ENCODE assay signal across 7 mouse cellular contexts in genomic region chr2:122027091-122027490, GRCm38 (mm10). TPM values are rescaled to one million over a fixed set of nuclear protein-coding genes. Genes with fewer than 3 reads are reported as not detected.
A peak's percentile ranks its signal among the peaks of the same experiment; 100 is the strongest.
DNase-seq lines count a peak whose midpoint lies in the region; ATAC-seq and TF ChIP-seq lines count a peak whose summit lies in the region.
"Not testable (repeated sequence)": the region's sequence is repeated elsewhere in the genome, so short reads cannot be mapped to it uniquely, and the experiment has no call there.

No protein-coding gene starts in this region.

- not testable (repeated sequence) for H3K4me1 ChIP-seq in embryonic facial prominence, embryonic 12.5 days; intestine, embryonic 16.5 days (ENCODE audit: control insufficient read depth, insufficient read depth, low read length); liver, embryonic 16.5 days (ENCODE audit: control insufficient read depth, low read depth, low read length); midbrain, embryonic 12.5 days
- peaks cover 14% of the 10 kb centered on the region for H3K4me1 ChIP-seq in limb, embryonic 12.5 days (replicated peaks)

- H3K36me3 ChIP-seq in embryonic facial prominence, embryonic 12.5 days; intestine, embryonic 16.5 days (ENCODE audit: control insufficient read depth, insufficient read depth, low read length); limb, embryonic 12.5 days; liver, embryonic 16.5 days (ENCODE audit: control insufficient read depth, insufficient read depth); midbrain, embryonic 12.5 days: not testable (repeated sequence)

- H3K9ac ChIP-seq in embryonic facial prominence, embryonic 12.5 days; liver, embryonic 16.5 days (ENCODE audit: low read depth, low read length); midbrain, embryonic 12.5 days (replicated peaks): not testable (repeated sequence)
- 0 out of 2 replicates have a peak overlapping the region, but pooled peaks have one; percentile 73 for H3K9ac ChIP-seq in intestine, embryonic 16.5 days (ENCODE audit: low read depth, low read length)
- peak overlapping the region; percentile 95; the same call in 1 of the 2 replicates for H3K9ac ChIP-seq in limb, embryonic 12.5 days (replicated peaks)

- intact Hi-C loops in gastrocnemius, adult 2 months (cut with DNase I), result loop anchor here (5.0 kb wide), 1 partner anchor 70 kb away; the partner anchor contains the start of genes Ctdspl2 and Mageb3

- not testable (repeated sequence) for H3K9me3 ChIP-seq in embryonic facial prominence, embryonic 12.5 days; intestine, embryonic 16.5 days (ENCODE audit: control insufficient read depth, low read length); limb, embryonic 12.5 days; liver, embryonic 16.5 days (replicated peaks; ENCODE audit: control insufficient read depth, low read length); midbrain, embryonic 12.5 days

- ATAC-seq in embryonic facial prominence, embryonic 12.5 days (ENCODE audit: insufficient number of reproducible peaks, insufficient read depth, low FRiP score, low TSS enrichment); intestine, embryonic 16.5 days; limb, embryonic 12.5 days (ENCODE audit: insufficient number of reproducible peaks, insufficient read depth, low FRiP score, low TSS enrichment, low read depth); liver, embryonic 16.5 days (ENCODE audit: low read depth); midbrain, embryonic 12.5 days (ENCODE audit: low FRiP score, low read depth): not testable (repeated sequence)

- peak; percentile 18 for DNase-seq in adrenal gland, adult 8-10 months
- not testable (repeated sequence) for DNase-seq in gastrocnemius, adult 2 months

- not testable (repeated sequence) for TF ChIP-seq CTCF in gastrocnemius, adult 2 months (IDR thresholded peaks at IDR 0.05)

- WGBS in embryonic facial prominence, embryonic 12.5 days, result 93% methylated on average over 10 of the region's 10 CpGs
- 90% methylated on average over 10 of the region's 10 CpGs for WGBS in intestine, embryonic 16.5 days
- 92% methylated on average over 10 of the region's 10 CpGs for WGBS in limb, embryonic 12.5 days
- 86% methylated on average over 10 of the region's 10 CpGs for WGBS in liver, embryonic 16.5 days (ENCODE audit: insufficient replicate concordance)
- 93% methylated on average over 10 of the region's 10 CpGs for WGBS in midbrain, embryonic 12.5 days

- not testable (repeated sequence) for H3K27ac ChIP-seq in embryonic facial prominence, embryonic 12.5 days; intestine, embryonic 16.5 days (ENCODE audit: low read length); limb, embryonic 12.5 days; liver, embryonic 16.5 days (ENCODE audit: low read length); midbrain, embryonic 12.5 days (replicated peaks)
- peak overlapping the region; percentile 92 for H3K27ac ChIP-seq in gastrocnemius, adult 2 months

- H3K4me3 ChIP-seq in embryonic facial prominence, embryonic 12.5 days; intestine, embryonic 16.5 days (ENCODE audit: low read length); midbrain, embryonic 12.5 days: not testable (repeated sequence)
- H3K4me3 ChIP-seq in gastrocnemius, adult 2 months, result peak overlapping the region; percentile 97
- peak overlapping the region; percentile 97; the same call in 1 of the 2 replicates for H3K4me3 ChIP-seq in limb, embryonic 12.5 days (replicated peaks)
- peak overlapping the region; percentile 98 for H3K4me3 ChIP-seq in liver, embryonic 16.5 days (ENCODE audit: low read depth, low read length)

- H3K27me3 ChIP-seq in embryonic facial prominence, embryonic 12.5 days; intestine, embryonic 16.5 days (replicated peaks; ENCODE audit: control insufficient read depth, insufficient read depth, low read length); limb, embryonic 12.5 days; liver, embryonic 16.5 days (ENCODE audit: control insufficient read depth, insufficient read depth, low read depth, low read length); midbrain, embryonic 12.5 days: not testable (repeated sequence)

- peak overlapping the region; percentile 75 for H3K4me2 ChIP-seq in embryonic facial prominence, embryonic 12.5 days (replicated peaks)
- not testable (repeated sequence) for H3K4me2 ChIP-seq in intestine, embryonic 16.5 days (ENCODE audit: low read depth, low read length)
- peak overlapping the region; percentile 49 for H3K4me2 ChIP-seq in limb, embryonic 12.5 days
- peak overlapping the region; percentile 79 for H3K4me2 ChIP-seq in liver, embryonic 16.5 days (ENCODE audit: low read depth, low read length)
- H3K4me2 ChIP-seq in midbrain, embryonic 12.5 days (replicated peaks), result peak overlapping the region; percentile 82; the same call in 1 of the 2 replicates

RNA-seq across cellular contexts. Expression of gene Eif3j1, which starts 1.3 kb away (rescaled TPM):
- 10 to 100 TPM; 17.7 to 25.4 (median 18.6) TPM for total RNA-seq in adrenal gland, adult 8-10 months (2022)
- 13.5 and 14.3 TPM in 2 replicates for polyA plus RNA-seq in embryonic facial prominence, embryonic 12.5 days (2016; fragmentation: Nextera tagmentation; extraction: Ambion mirVana)
- total RNA-seq in gastrocnemius, adult 2 months (2021), result 10 to 100 TPM; 31.4 to 38.4 TPM
- 9.4 and 10.3 TPM in 2 replicates for polyA plus RNA-seq in intestine, embryonic 16.5 days (2015; fragmentation: Nextera tagmentation; extraction: Ambion mirVana)
- 12.7 and 14.7 TPM in 2 replicates for polyA plus RNA-seq in limb, embryonic 12.5 days (2016; fragmentation: Nextera tagmentation; extraction: Ambion mirVana)
- polyA plus RNA-seq in liver, embryonic 16.5 days (2015; fragmentation: Nextera tagmentation; extraction: Ambion mirVana), result 7.4 and 7.8 TPM in 2 replicates
- 12.6 and 15.0 TPM in 2 replicates for polyA plus RNA-seq in midbrain, embryonic 12.5 days (2016; fragmentation: Nextera tagmentation; extraction: Ambion mirVana)
